Mouse (Mus musculus) kidney, postnatal 0 days (tissue): ENCODE results near the gene Olfr427. TPM values are rescaled to one million over a fixed set of nuclear protein-coding genes. Genes with fewer than 3 reads are reported as not detected.

ENCODE experiments used
- ATAC-seq: fragments of 200-750 bp; cut with Nextera tagmentation; replicated peaks from 2 replicates; pipeline ENCODE4 v1.8.0; 2017; ENCODE audit warnings: low read depth, moderate number of reproducible peaks, moderate TSS enrichment, moderate library complexity; ENCODE audit not compliant: low FRiP score
- DNase-seq: peaks from one replicate; pipeline ENCODE4 v3.0.0-alpha.2; 2016; ENCODE audit warnings: low spot score
- H3K27ac ChIP-seq: fragments of 300-500 bp; sonication (generic); 2 replicates; pipeline ENCODE4 v1.5.1; 2014; ENCODE audit warnings: mild to moderate bottlenecking
- H3K27me3 ChIP-seq: fragments of 300-500 bp; sonication (generic); 2 replicates; pipeline ENCODE4 v1.6.1; 2014; ENCODE audit warnings: low read length, mixed read lengths; ENCODE audit not compliant: insufficient read depth
- H3K36me3 ChIP-seq: fragments of 300-500 bp; sonication (generic); 2 replicates; pipeline ENCODE4 v1.6.1; 2014; ENCODE audit warnings: low read length, mixed read lengths; ENCODE audit not compliant: insufficient read depth
- H3K4me1 ChIP-seq: fragments of 300-500 bp; sonication (generic); replicated peaks from 2 replicates; pipeline ENCODE4 v1.6.1; 2014; ENCODE audit warnings: antibody characterized with exemption, low read length, mixed read lengths; ENCODE audit not compliant: insufficient read depth
- H3K4me2 ChIP-seq: fragments of 300-500 bp; sonication (generic); 2 replicates; pipeline ENCODE4 v1.6.1; 2014; ENCODE audit warnings: mild to moderate bottlenecking, low read length, moderate library complexity, mixed read lengths
- H3K4me3 ChIP-seq: fragments of 300-500 bp; sonication (generic); replicated peaks from 2 replicates; pipeline ENCODE4 v1.5.1; 2014; ENCODE audit warnings: low read depth, low read length
- H3K9ac ChIP-seq: fragments of 300-500 bp; sonication (generic); 2 replicates; pipeline ENCODE4 v1.6.1; 2014; ENCODE audit warnings: low read depth, low read length
- H3K9me3 ChIP-seq: fragments of 300-500 bp; sonication (generic); replicated peaks from 2 replicates; pipeline ENCODE4 v1.6.1; 2016; ENCODE audit warnings: low read length, inconsistent platforms, mixed read lengths
- CTCF ChIP-seq: IDR thresholded peaks from 2 replicates; pipeline ENCODE4 v1.5.1; 2016; ENCODE audit warnings: antibody characterized with exemption, low read depth, mild to moderate bottlenecking, moderate library complexity
- WGBS: fragments of 180-500 bp; shearing (Covaris S2); extraction: QIAGEN DNeasy Blood & Tissue Kit; methylation state at CpG from one replicate; pipeline ENCODE4 v1.1.7; 2014; 5-methylcytosine and 5-hydroxymethylcytosine counted together
- polyA plus RNA-seq: library from polyadenylated mRNA; unstranded; fragments of >200 nt; fragmentation: Nextera tagmentation; extraction: Ambion mirVana; gene quantifications from 2 replicates; pipeline ENCODE4 v1.2.1, GENCODE M21; 2015

Olfr427 gene
- polyA plus RNA-seq, 1 experiment from 2014 or later = not detected

- no peak overlapping the region for H3K4me3 ChIP-seq
- H3K9me3 ChIP-seq = no peaks in the 10 kb centered on the region
- no peak overlapping the region for H3K9ac ChIP-seq
- no peaks in the 10 kb centered on the region for H3K27me3 ChIP-seq
- H3K4me2 ChIP-seq = no peak overlapping the region
- H3K36me3 ChIP-seq = no peaks in the 10 kb centered on the region
- H3K27ac ChIP-seq = no peak overlapping the region
- DNase-seq (no peak), ATAC-seq (no peak)
- TF ChIP-seq CTCF = no peak
- no peaks in the 10 kb centered on the region for H3K4me1 ChIP-seq
- 78% methylated on average over 3 of the region's 3 CpGs for WGBS
Observed at GRCm38 (mm10) chr1:174131999-174132398, 35.3 kb downstream of the Olfr427 start.

- no peaks in the 10 kb centered on the region for H3K4me1 ChIP-seq
- no peak overlapping the region for H3K4me3 ChIP-seq
- no peak overlapping the region for H3K9ac ChIP-seq
- ATAC-seq (no peak), DNase-seq (no peak)
- TF ChIP-seq CTCF = no peak
- no peaks in the 10 kb centered on the region for H3K36me3 ChIP-seq
- H3K4me2 ChIP-seq = no peak overlapping the region
- WGBS = 69% methylated on average over 2 of the region's 2 CpGs
- H3K27me3 ChIP-seq = no peaks in the 10 kb centered on the region
- no peaks in the 10 kb centered on the region for H3K9me3 ChIP-seq
- no peak overlapping the region for H3K27ac ChIP-seq
Observed at GRCm38 (mm10) chr1:174141384-174141783, 44.7 kb downstream of the Olfr427 start.

GRCm38 (mm10) chr1:174146696-174147095 is 50.0 kb downstream of the Olfr427 start:
- no peaks in the 10 kb centered on the region for H3K9me3 ChIP-seq
- H3K4me1 ChIP-seq = no peaks in the 10 kb centered on the region
- ATAC-seq = no peak
- no peak for TF ChIP-seq CTCF
- H3K27ac ChIP-seq = no peak overlapping the region
- H3K4me3 ChIP-seq = no peak overlapping the region
- no peak overlapping the region for H3K9ac ChIP-seq
- H3K4me2 ChIP-seq = no peak overlapping the region
- no peak for DNase-seq
- no peaks in the 10 kb centered on the region for H3K36me3 ChIP-seq
- WGBS = 88% methylated on average over 1 of the region's 1 CpGs
- no peaks in the 10 kb centered on the region for H3K27me3 ChIP-seq

GRCm38 (mm10) chr1:174149289-174149688 is 52.6 kb downstream of the Olfr427 start:
- no peak for TF ChIP-seq CTCF
- Histone ChIP-seq H3K4me3 (no peak overlapping the region), H3K27me3 (no peaks in the 10 kb centered on the region), H3K9ac (no peak overlapping the region), H3K9me3 (no peaks in the 10 kb centered on the region), H3K4me1 (no peaks in the 10 kb centered on the region), H3K4me2 (no peak overlapping the region), H3K36me3 (no peaks in the 10 kb centered on the region), H3K27ac (no peak overlapping the region)
- no peak for DNase-seq
- WGBS = 87% methylated on average over 2 of the region's 2 CpGs
- no peak for ATAC-seq

Other genes with a start within 250 kb of the Olfr427 start
- 1.4 and 1.9 TPM in 2 replicates for gene Ifi211, start 183.8 kb upstream of the Olfr427 start, polyA plus RNA-seq
- 13.5 and 15.9 TPM in 2 replicates for gene Mndal, start 154.4 kb upstream of the Olfr427 start, polyA plus RNA-seq
- gene Ifi203, start 154.2 kb upstream of the Olfr427 start, polyA plus RNA-seq = 7.7 TPM in 2 replicates
- gene Ifi202b, start 114.1 kb upstream of the Olfr427 start, polyA plus RNA-seq = not detected in 2 replicates
- 0.24 and 0.48 TPM in 2 replicates for gene Ifi205, start 65.1 kb upstream of the Olfr427 start, polyA plus RNA-seq
- not detected in 2 replicates for gene Olfr433, start 56.2 kb upstream of the Olfr427 start, polyA plus RNA-seq
- not detected in 2 replicates for gene Olfr432, start 47.7 kb upstream of the Olfr427 start, polyA plus RNA-seq
- gene Olfr430, start 30.3 kb upstream of the Olfr427 start, polyA plus RNA-seq = not detected in 2 replicates
- not detected in 2 replicates for gene Olfr429, start 12.6 kb upstream of the Olfr427 start, polyA plus RNA-seq
- not detected in 2 replicates for gene Olfr231, start 24.3 kb downstream of the Olfr427 start, polyA plus RNA-seq
- not detected in 2 replicates for gene Olfr424, start 34.6 kb downstream of the Olfr427 start, polyA plus RNA-seq
- gene Olfr420, start 58.7 kb downstream of the Olfr427 start, polyA plus RNA-seq = not detected in 2 replicates
- 0.08 and 0.12 TPM in 2 replicates for gene Spta1, start 75.9 kb downstream of the Olfr427 start, polyA plus RNA-seq
- gene Olfr419, start 155.2 kb downstream of the Olfr427 start, polyA plus RNA-seq = not detected in 2 replicates
- not detected in 2 replicates for gene Mptx1, start 233.6 kb downstream of the Olfr427 start, polyA plus RNA-seq